Mouse (Mus musculus): ENCODE data around the gene Smim27.

Gene Smim27

DNA sequence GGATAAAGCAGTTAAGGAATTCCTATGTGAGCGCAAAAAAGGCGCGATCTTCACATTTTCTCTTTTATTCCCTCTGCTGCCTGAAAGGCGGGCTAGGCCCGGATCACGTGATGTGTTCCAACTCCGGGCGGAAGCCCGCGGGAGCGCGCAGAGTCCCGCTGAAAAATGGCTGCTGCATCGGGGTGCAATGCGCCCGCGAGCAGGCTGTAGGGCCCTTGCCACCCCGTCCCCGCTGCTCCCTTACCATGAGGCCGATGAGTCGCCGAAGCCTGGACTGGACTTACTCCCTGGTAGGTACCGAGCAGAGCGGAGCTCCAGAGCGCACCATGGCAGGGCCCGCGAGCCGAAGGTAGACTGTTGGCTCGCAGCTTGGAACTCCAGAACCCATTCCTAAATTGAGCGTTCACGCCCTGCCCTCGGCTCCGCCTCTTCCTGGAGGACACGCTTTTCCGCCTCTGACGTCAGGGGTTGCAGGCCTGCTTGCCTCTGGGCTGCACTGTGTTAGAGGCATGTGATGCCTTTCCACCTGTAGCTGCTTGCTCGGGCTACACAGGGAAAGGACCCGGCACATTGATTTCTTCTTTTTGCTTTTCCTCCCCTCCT lies at the start of gene Smim27, which contains the start of gene Topors:
Gene Smim27 (plus strand): TSS at position 150 of the 603 bp plus-strand sequence.
Gene Topors (minus strand): TSS at position 421 of the 603 bp plus-strand sequence.
- peak; percentile 92 for DNase-seq

DNA sequence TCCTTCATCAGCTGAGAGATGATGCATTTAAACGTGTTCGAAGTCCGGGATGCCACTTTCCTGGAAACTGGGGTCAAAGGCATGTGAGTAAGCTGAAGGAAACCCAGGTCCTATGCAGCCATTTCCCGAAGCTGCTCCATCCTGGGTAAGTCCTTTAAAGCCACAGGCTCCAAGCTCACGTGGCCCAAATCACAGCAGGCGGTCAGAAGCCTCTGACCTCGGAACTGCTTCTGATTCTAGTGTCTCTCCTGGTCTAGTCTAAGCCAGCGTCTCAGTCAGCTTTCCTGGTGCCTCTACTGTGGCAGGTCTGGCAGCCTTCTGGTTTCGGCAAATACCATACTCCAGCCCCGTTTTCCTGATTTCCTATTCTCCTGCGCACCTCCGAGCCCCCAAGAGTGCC lies 48.9 kb upstream of the Smim27 start:
- DNase-seq, result no peak

DNA sequence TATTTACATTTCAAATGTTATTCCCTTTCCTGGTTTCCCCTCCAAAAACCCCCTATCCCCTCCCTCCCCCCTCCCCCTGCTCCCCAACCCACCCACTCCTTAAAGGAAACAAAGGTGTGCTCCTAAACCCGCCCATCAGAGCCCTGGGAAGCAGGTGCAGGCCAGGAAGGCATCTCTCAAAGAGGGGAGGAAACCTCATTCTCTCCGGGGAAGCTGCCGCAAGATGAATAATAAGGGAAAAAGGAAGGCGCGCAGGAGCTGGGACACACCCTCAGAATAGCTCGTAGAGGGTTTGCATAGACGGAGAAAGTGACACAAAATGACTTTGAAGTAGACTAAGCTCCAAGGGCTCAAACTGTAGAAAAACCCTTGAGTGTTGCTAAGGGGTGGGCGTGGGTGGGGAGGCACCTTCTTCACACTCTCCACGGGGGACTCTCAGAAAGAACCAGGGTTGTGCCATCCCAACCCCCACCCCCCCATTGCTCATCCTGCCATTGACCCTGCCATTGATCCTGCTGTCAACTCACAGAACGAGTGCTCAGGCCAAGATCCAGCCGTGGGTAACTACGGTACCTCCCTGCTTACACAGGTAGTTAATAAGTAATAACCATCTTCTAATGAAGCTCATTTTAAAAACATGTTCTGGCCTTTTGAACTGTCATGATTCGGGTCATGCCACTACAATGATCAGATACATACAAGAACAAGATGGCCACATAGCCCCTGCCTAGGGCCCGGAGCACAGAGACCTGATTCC lies 48.2 kb upstream of the Smim27 start:
- no peak for DNase-seq

DNA sequence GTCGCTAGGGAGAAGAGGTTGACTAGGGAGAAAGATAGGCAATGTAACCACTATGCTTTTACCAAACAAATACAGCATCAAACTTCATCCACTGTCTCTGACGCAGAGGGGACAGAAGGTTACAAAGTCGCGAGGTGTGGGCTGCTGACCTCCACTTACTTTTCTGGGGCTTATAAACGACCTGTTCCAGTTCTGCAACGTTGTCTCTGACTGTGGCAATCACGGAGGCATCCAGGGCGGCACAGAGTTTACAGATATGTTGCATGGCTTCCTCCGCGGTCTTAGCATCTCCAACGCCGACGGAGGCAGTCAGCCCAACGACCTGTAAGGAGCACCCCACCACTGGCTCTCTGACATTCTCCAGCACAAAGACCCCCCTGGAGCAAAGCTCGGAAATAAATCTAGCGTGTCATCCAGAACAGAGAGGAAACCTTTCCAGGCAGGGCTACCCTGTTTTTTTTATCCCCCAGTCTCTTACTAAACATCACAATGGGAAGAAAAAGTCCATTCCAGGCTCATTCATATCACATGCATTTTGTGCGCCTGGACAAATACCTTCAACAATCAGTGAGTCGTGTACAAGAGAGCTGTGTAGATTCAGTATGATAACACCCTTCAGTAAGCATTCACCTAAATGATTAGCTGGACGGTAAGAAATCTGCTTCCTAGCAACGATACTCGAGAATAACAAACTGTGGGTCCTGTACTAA lies 47.3 kb upstream of the Smim27 start:
- DNase-seq, result no peak

DNA sequence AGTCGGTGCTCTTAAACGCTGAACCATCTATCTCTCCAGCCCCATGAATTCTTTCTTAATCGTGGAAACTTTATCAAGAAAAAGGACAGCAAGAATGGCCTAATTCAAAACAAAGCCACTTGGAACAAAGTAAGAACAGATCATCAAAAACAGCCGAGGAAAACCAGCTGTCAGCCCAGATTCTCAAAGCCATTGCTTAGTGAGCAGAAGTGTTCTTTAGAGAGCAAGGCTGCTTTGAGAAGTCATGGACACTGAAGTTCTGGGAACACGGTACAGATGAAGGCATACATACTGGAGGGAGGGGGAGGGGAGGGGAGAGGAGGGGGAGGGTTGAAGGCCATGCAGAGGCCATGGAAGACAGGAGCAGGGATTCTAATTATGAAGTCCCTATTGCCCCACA lies 43.3 kb upstream of the Smim27 start:
- DNase-seq, result no peak

DNA sequence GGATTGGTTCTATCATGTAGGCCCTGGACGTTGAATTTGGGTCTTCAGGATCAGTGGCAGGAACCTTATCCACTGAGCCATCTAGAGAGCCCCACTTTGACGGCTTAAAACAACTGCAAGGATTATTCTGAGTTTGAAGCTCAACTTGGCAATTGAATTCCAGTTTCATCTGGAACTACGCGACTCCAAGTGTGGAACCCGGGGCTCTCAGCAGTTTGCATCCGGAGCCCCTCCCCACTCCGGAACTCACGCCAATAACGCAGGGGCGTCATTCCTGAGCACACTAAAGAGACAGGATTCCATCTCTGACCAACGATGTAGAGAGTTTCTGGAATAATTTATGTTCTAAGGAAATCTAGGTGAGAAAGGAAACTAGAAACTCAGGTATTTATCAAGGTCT lies 42.2 kb upstream of the Smim27 start:
- no peak for DNase-seq

DNA sequence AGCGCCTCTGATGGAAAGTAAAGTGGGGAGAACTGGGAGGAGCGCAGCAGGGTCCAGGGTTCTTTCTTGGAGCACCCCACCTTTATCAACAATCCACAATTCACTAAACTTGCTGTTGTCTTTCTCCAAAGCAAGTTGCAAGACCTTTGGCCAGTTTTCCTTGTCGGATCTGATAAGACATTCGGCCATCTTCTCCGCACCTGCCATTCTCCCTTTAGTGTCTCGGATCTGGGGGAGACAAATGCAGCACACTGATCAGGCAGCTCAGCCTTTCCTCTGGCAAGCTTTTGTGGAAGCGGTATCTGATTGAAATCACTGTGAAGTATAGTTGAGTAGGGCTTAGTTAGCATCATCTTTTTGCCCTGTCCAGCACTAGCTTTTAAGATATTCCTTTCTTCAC lies 41.5 kb upstream of the Smim27 start:
- DNase-seq, result no peak

DNA sequence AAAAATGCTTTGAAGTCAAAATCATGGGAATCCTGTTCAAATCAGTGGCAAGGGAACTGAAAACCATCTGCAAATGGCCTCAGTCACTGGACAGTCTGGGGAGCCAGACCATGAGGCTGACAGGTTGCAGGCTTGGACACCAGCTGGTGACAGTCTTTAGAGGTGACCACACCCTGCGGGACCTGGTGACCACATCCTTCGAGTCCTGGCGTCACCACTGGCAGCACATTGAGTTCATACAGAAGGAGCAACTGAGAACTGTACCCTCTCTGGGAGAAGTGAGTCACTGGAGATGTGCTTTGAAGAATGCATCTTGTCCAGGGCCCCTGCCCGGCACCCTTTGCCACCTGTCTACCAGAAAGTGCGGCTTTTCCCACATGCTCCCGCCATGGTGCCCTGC lies 39.7 kb upstream of the Smim27 start:
- DNase-seq, result no peak

DNA sequence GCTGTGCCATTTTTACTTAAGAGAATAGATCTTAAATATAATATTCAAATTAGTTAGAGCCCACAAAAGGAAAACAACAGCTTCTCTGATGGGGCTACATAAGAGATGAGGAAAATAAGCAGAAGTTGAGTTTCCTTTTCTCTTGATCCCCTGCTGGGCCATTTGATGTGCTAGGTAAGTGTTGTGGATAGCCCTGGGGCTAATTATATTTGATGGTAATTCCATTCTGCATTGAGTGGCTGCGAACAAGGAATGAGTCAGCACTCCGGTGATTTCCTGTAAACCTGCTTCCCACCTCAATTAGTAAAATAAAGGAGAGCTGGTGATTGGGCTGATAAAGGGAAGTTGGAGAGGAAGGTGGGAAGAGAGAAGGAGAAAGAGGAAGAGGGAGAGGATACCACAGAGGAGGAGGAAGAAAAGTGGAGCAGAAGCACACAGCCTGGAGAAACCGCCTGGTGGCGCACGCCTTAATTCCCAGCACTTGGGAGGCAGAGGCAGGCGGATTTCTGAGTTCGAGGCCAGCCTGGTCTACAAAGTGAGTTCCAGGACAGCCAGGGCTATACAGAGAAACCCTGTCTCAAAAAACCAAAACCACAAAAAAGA lies 36.2 kb upstream of the Smim27 start:
- no peak for DNase-seq

DNA sequence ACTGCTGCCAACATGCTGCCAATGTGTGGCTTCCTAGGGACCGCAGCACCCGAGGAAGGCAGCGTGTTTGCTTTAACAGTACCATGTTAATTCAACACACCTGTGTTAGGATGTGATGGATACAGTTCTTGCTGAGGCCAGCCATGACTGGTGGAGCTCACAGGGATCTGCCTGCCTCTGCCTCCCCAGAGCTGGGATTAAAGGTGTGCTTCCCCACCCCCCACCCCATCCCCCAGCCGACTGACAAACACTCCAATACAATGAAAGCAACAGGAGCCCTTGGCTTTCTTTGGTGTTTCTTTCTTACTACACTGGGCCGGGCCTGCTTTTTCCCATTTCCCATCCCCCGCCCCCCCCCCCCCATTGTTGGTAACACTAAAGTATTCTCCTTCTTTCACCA lies 35.1 kb upstream of the Smim27 start:
- no peak for DNase-seq

DNA sequence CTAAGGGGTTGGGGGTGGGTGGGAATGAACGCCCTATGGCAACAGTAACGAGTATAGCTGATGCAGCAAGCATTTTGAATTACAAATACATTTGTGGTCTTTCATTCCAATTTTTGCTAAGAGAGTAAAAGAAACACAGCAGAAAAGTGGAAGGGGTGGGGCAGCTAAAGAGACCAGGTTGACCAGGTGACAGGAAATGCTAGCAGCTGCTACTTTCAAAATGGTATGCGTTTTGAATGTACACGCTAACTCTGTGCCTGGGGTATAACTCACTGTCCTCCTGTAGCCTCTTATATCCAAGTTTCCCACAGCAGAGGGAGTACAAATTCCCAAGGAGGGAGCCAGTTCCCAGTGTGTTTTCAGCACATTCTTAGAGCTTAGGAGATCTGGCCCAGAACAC lies 32.5 kb upstream of the Smim27 start:
- peak; percentile 18 for DNase-seq

DNA sequence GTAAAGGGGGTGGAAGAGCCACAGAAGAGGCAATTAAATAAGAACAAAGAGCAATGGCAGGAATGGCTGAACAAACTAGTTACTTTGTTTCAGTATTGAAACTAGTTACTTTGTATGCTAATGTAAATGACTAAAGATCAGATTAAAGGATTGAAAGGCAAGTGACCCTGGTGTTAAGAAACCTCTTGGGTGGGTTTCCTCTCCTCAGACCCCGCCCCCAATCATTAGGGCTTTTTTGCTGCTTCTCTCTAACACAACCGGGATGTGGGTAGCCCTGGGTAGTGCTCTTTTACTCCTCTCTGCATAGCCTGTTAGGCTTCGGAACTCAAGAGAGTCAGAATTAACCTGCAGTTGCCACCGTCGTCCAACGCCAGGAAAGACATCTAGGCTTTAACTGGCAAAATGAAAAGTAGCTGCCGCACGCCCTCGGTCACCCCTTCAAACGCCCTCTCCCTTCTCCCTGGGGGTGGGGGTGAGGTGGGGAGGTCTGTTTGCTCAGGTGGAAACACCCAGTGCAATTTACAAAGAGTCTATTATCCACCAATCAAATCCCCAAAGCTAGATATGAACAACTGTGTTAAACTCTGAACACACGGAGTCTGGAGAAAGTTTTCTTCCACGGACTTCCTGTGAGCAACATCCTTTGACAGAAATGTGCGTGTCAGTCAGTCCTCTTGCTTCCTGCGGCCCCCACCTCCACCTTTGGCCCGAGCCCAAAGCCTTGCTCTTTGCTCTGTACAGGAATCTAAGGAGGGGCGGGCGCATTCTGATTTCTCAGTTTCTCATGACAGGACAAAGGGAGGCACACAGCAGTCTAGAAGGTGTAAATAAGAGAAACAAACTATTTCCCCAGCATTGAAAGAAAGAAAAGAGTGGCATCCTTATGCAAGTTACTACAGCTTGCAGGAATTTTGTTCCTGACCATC lies 30.6 kb upstream of the Smim27 start:
- DNase-seq, result peak; percentile 70

DNA sequence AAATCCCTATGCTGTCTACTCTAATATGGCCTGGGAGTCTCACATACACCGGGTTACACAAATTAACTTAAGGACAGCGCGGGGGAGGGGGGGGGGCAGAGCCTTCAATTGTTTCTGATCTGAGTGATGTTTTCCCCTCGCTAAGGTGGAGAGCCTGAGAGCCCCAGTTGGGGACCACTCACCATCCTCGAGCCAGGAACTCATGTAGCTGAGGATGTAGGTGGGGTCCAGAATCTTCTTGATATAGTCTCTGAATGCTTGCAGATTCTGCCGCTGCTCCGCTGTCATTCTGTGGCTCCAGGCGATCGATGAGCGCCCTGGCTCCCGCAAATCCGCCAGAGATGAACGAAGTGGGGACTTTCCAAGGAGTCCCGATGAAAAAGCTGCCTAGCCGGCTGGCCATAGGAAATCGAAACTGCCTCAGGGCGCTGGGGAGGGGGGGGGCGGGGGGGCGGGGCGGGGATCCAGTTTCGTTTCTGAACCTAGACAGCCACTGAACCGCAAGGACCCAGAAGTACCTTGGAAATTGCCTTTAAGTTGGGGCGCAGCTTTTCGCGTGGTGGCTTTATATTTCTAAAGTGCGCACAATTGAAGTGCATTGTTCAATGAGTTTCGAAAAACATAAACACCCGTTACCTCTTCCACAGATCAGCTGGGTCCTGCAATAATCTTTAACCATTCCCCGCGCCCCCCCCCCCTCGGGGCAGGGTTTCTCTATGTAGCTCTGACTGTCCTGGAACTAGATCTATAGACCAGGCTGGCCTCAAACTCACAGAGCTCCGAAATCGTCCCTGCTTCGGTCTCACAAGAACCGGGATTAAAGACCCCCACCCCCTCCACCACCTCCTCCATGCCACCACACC lies 29.7 kb upstream of the Smim27 start, which contains the start of gene Ddx58:
Gene Ddx58 (minus strand): TSS at position 420 of the 863 bp plus-strand sequence.
- peak; percentile 53 for DNase-seq

DNA sequence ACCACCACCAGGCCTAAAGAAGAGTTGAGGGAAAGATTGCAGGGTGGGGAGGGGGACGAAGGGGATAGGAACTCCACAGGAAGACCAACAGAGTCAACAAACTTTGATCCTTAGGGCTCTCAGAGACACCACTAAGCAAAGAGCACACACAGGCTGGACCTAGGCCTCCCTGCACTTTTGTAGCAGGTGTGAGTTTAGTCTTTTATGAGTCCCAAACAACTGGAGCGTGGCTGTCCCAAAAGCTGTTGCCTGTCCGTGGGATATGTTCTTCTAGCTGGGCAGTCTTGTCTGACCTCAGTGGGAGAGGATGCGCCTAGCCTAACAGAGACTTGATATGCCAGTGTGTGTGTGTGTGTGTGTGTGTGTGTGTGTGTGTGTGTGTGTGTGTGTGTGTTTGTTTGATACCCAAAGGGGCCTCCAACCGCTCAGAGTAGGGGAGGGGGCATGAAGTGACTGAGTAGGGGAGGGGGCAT lies 29.1 kb upstream of the Smim27 start:
- peak; percentile 18 for DNase-seq

DNA sequence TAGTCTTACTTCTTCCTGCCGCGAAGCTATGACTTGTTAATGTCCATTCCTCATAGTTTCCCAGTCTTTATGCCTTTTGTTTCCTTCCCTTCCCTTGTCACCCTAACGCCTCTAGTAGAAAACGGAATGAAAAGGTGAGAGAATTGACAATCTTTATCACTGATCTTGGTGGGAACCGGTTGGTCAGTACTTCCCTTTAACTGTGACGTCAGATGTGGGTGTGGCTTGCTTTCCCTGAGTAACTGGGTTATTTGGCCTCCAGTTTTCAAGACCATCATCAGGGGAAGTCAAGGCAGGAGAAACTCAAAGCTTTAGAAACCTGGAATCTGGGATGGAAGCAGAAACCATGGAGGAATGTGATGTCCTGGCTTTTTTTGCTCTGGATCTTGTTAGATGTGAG lies 27.5 kb upstream of the Smim27 start:
- DNase-seq, result no peak

DNA sequence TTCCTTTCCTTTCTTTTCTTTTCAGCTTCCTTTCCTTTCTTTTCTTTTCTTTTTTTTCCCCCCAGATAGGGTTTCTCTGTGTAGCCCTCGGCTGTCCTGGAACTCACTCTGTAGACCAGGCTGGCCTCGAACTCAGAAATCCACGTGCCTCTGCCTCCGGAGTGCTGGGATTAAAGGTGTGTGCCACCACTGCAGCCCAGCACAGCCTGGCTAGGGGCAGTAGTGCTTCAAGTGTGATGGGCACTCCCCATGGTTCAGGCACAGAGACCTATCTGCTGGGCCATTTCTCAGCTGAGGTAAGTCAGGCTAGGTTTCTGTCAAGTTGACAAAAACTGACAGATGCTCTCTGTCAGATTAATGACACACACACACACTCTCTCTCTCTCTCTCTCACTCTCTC lies 26.4 kb upstream of the Smim27 start:
- DNase-seq, result no peak

DNA sequence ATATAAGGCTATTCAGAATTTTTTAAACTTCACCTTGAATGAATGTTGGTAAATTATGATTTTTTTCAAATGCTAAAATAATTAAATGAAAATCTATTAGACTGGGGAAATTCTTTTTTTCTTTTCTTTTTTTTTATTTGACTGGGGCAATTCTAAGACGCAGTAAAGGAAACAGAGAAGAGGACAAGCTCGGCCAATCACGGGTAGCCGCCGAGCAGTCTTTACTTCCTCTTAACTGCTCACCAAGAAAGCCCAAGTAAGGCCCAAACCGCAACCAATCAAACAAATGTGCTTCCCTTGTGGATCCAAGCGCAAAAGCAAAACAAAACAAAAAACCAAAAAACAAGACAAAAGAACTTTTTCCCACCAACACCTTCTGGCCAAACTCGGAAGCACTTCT lies 25.3 kb upstream of the Smim27 start:
- DNase-seq, result no peak

DNA sequence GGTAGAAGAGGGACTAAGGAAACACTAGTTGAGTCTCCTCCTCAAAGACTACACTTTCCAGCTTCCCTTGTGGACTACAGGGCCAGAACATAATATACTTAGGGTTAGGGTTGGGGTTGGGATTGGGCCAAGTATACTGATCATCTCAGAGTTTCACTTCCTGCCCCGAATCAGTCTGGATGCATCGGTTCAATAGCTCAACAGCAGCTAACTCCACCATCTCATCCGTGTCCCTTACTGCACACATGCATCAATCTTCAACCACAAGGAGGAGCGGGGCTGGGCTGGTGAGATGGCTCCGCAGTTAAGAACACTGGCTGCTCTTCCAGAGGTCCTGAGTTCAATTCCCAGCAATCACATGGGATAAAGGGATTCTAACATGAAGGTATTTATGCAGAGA lies 18.4 kb upstream of the Smim27 start:
- DNase-seq, result no peak

DNA sequence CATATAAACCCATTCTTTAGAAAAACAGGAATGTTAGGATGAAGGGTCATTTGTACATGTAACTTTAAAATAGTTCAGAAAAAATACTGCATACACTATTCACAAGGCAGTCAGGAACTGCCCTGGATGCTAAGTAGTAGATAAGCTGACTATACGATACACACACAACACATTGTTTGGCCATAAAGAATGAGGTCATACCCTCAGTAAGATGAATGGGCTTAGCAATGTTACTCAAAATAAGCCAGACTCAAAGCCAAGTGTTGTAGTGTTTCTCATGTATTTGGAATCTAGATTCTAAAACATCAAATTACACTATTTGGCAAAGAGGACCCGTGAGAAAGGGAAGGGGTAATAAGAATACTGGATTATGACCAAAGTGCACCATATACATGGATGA lies 15.6 kb upstream of the Smim27 start:
- no peak for DNase-seq

DNA sequence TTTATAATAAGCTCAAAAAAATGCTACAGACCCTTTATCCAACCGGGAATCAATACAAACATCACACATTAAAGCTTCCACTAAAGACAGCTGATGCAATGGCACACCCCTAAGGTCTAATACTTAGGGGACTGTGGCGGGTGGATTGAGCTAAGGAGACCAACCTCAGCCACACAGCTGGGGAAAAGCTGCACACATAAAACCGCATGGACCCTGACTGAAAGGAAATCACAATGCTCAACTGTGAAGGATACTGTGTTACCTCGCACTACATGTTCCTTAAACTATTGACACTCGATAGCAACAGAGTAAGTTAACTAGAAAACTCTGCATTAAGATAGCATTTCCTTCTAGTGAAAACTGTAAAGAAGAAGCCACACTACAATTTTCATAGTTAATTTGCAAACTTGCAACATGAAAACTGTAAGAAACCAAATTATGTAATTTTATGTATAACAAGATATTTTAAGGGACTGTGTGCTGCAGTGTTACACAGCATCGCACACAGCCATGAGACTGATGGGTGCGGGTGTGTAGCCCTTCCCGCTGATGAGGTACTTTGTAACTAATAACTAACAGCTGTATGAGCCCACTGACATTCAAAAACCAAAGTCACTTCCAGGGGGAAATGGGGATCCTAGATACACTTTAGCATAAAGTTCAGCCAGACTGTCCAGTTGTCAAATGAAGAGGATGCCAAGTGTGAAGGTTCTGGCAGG lies 14.8 kb upstream of the Smim27 start:
- DNase-seq, result no peak

DNA sequence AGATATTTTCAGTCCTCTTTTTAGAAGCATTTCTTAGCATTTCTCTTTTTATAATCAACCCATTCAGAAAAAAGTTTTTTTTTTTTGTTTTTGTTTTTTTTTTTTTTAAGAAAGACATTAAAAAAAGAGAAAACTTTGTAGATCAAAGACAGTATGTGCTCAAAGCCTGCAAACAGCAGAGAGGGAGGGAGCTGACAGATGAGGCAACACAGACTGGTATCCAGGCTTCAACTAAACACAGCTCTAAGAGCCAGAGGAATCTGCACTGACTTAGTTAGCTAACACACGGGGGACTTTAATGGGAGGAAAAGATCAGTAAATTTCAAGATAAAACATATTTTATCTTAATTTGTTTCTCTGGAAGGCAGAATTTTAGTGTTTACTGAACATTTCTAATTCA lies 5.1 kb upstream of the Smim27 start:
- no peak for DNase-seq
